Mouse (Mus musculus) frontal cortex, postnatal 25 days (tissue): ENCODE data around the gene Grk3.

Experiments
- DNase-seq, 2 experiments: peaks; one replicate each; pipeline ENCODE4 v3.0.0; 2022; ENCODE audit warnings: low spot score in 2 of 2

The Grk3 gene

DNA sequence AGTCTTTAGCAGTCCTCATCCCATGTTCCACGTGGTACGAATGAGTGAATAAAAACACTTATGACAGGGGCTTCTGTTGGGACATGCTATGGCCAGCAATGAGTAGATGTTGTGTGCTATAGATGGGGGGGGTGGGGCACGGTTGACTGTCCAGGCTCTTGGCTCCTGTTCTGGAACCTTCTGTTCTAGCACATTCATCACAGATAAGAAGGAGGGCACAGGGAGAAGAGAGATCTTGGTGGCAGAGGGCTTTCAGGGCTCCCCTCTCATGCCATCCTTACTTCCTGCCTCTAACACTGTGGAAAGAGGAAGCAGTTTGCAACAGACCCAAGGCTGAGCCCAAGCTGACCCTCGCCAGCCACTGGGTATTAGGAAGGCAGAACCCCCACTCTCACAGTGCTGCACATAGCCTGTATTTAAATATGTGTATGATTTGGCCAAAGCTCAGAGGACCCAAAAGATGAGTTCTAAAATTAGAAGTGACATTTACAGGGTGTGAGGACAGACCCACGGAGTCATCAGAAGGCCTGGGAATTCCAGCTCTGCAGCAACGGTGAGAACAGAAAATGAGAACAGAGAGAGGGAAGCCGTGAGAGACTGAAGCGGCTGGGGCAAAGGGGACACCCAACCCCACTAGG is 6.3 kb downstream of the Grk3 start:
- no peak for DNase-seq

DNA sequence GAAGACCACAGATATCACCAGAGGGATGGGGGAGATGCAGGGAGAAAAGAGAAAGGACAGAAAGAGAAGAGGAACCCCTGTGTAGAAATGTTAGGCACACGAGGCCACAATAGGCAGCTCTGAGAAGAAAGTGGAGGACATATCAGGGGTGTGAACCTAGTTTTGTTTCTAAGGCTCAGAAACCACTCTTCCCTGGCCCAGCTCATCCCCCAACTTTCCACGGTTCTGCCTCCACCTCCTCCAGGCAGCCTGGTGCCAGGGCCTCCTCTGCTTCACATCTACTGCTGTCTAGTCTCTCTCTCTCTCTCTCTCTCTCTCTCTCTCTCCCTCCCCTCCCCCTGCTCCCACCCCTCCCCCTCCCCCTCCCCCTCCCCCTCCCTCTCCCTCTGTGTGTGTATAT is 7.1 kb downstream of the Grk3 start:
- no peak for DNase-seq

DNA sequence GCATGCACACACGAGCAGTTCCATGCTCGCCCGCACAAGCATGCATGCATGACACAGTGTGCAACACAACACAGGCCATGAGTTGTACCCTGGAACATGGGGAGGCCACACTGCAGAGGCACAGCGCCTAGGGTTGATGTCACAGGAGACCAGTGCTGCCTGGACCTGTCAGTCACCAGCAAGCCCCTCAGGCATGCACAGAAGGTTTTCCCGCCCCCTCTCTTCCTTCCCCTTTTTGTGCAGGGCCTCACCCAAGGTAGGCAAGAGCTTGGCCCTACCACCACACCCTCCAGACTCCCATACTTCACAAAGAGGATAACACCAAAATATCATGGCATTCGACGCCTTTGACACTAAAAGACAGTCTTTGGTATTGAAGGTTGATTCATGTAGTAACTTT is 8.6 kb downstream of the Grk3 start:
- no peak for DNase-seq

DNA sequence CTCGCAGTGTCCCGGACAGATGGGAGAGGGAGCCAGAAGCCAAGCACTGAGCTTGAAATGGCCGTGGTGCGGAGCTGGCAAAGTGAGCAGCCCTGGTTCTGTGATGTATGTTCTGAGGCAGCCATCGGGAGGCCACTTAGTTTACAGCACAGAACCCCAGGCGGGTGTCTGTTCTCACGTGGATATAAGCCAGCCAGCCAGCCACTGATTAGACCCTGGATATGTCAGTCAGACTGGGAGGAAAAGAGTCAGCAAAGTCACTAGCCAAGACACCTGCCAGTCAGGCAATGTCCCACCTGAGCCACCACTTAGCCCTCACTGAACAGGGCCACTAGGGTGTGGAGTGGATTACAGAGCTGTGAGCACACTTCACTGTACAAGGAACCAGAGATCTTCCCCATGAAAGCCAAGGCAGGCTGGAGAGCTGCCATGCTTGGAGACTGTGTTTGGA is 9.6 kb downstream of the Grk3 start:
- DNase-seq = no peak

DNA sequence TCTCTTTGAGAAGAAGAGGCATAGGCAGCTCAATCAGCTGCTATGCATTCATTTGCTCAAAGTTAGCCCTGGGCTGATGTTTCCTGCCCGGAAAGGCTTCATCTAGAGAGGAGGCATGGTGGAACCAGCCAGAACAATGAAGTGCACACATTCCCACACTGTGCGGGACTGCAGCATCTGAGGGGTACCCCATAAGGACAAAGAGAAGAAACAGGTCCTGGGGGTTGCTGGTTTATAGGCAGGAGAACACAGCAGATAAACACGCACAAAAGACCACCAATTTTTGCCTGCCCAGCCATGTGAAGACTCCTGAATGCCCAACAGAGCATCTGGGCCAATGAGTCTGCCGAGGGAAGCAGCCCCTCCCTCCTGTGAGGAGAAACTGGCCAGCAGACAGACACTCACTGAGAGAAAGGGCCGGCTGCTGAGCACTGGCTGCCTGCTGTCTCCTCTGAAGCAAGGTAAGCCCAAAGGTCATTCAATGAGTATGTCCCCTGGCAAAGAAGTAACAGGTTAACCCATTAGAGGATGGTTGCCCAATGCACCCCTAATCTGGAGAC is 12.7 kb downstream of the Grk3 start:
- no peak for DNase-seq

DNA sequence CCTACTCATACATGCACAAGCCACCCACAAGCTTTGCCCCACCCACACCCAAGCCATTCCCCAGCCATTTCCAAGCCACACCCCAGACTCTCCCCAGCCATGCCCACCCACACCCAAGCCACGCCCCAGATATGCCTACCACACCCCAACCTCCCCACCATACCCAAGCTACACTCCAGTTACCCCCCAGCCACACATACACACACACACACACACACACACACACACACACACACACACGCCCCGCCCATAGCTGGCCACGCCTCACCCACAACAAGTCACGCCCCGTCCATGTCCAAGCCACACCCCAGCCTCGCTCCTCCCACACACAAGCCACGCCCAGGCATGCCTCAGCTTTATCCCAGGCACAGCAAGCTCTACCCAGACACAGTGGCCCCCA is 16.4 kb downstream of the Grk3 start:
- DNase-seq = no peak

DNA sequence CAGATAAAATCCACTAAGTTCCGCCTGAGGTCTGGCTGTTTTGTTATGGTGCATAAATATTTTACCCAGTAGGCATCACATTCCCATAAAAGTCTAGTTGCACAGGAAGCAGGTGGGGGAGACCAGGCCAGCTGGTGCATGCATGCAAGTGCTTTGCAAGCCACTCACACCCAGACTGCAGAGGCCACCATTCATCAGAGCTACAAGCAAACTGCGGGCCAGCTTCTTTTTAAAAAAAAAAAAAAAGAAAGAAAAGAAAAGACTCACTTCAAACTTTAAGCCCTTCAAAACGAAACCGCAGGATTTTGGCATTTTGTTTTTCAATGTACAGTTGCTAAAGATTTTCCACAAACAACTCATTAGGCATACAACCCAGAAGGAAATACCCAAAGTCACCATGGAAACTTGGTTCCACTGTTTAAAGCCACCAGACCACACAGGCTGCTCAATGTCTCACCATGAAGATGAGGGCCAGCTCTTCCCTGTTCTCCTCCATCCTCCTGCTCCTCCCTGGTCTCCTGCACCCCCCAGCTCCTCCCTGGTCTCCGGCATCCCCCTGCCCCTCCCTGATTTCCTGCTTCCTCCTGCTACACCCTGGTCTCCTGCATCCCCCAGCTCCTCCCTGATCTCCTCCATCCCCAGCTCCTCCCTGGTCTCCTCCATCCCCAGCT is 17.9 kb downstream of the Grk3 start:
- DNase-seq = no peak

DNA sequence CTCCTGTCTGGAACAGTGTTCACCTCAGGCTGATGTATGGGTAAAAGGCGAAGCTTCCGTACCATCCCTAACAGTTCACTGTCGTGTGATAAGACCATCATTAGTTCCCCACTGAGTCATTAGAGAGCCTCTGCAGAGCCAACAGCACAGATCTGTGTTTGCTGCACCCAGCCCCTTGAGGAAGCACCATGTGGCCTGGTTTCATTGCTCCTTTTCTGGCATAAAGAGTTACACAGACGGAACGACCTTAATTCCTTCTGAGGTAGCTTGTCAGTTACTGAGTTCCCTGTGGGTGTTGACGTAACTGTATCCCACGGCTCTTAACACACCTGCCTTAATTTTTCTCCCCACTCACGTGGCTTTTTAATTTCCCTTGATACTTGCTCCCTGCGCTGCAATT is 24.3 kb downstream of the Grk3 start:
- no peak for DNase-seq

DNA sequence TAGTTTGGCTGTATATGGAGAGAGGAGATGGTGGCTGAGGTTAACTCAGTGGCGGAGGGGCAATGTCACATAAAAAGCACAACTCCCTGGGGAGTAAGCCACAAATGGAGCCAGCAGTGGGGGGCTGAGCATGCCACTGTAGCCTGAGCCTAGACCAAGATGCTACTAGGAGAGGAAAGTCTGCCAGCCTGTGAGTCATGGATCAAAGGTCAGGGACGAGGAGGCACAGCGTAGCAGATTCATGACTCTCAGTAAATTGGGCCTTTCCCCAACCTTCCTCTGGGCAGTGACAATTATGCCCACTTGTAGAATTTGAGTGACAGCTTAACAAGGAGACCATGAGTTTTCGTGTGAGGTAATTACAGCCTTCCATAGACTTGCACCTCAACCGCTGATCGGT is 33.7 kb downstream of the Grk3 start:
- no peak for DNase-seq

DNA sequence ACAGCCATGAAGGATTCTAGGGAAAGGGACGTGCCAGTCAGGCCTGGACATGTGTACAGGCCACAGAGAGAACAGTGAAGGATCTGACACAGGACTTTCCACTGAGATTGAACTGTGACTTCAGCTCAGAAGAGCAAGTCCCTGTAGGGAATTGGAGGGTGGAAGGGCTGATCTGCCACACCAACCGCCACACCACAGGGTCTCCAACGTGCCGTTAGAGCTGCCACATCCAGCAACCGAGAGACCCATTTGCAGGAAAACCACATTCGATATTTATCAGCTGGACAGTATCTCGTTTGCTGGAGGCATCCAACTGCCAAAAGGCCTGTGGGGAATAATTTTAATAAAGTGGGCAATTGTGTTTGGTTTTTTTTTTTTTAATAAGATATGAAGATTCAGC is 35.9 kb downstream of the Grk3 start:
- no peak for DNase-seq

DNA sequence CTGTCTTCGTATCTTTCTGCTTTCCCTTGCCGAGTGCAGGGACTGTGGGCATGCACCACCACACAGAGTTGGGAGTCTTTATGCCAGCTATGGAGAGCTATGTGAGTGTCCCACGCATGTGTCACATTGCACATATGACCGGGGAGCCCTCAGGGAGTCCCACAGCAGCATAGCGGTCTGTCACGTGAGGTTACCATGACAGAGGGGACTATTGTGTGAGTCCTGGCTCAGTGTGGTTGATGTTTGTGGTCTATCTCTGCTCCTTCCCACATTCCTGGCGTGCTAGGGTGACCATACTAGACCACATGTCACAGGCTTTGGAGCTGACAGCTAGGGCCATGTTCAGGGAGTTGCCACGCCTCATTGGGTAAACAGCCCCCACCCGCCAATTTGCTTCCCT is 36.4 kb downstream of the Grk3 start:
- no peak for DNase-seq

DNA sequence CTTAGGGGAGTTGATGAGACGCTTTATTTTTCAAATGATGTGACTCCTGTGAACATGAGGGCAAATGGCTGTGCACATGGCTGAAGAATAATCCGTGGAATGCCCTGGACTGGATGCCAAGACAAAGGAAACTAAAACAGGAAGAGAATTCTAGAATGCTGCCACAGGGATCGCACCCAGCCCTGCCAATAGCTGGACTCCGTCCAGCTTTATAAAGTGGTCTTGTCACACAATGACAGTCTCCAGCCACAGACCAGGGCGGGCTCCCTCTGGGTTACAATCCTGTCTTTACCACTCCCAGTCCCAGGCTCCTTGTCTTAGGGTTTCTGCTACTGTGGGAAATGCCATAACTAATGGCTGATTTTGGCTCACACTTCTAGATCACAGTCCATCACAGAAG is 38.5 kb downstream of the Grk3 start:
- no peak for DNase-seq

DNA sequence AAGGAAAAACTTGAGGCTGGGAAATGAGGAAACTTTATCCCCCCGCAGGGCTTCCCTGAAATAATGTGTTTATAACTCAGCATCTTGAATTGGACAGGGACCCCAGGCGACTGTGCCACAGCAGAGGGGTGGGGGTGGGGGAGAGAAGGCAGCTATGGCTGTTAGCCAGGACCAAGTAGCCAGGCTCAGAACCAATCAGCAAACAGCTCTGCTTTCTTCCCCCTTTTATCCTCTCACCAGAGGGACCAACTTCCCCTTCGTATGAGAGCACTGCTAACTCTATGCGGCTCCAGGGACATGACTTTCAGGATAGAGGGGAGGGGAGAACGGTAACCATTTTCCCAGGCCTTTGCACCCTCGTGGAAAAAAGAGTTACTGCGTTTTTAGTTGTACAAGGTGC is 42.0 kb downstream of the Grk3 start:
- DNase-seq = no peak

DNA sequence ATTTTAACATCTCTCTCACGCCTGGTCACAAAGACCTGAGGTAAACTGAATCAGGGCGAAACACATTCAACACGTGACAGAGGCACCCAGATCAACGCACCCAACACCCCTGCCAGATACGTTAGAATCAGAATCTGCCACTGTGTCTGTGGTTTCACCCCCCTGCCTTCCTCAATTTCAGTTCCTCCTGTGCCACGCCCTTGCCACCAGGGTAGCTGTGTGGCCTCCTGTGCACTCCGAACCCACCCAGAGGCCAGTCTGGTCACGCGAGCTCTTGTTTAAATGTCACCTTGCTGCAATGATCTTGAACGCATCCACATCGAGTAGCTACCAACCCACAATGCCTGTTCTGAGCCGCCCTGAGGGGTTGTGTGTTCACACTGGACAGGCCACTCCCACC is 43.3 kb downstream of the Grk3 start:
- no peak for DNase-seq

DNA sequence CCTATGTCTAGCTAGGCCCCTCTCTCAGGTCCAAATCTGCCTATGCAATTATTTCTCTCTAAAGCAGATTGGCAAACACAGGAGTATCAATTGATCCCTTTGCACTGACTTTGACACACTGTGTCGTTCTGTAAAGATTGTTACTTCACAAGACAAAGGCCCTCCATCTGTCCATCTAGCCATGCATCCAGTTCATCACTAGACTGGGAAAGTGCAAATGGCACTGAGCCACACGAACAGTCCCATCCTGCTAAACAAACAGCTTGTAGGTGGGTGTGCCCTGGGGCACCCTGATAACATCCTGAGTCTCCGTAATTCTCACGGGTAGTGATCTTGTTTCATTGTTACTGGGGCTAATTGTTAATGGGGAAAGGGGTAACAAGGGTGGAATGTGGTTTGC is 52.1 kb downstream of the Grk3 start:
- no peak for DNase-seq

DNA sequence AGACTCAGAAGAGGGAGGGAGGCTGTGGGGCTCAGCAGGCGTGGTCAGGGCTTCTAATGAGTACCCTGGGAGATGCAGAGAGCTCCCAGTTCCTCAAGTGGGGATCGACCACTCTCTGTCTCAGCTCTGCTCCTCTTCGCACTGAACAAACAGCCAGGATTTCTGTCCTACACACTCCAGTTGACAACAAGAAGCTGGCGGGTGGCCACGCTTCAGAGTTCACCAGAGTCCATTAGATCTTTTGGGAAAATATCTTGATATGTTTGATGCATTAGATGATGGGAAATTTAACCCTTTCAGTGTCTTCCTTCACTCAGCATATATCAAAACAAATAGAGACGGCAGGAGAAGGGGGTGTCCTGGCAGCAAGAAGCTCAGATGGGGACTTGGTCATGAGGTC is 53.4 kb downstream of the Grk3 start:
- no peak for DNase-seq

DNA sequence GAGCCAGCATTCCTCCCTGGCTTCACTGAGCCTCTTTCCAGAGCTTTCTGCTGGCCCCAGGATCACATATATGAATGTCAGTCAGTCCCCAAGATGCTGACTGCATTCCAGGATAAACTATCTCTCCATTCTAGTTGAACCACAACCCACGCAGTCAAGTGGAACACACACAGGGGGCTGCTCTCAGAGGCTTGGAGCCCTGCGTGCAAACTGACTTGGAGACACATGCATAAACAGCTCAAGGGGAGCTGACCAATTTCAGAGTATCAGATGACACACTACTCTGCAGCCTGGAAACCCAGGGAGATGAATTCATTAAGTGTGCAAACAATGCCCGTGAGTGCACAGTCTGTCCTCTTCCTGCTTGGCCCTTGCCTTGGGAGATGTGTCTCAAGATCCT is 54.7 kb downstream of the Grk3 start:
- DNase-seq = no peak

DNA sequence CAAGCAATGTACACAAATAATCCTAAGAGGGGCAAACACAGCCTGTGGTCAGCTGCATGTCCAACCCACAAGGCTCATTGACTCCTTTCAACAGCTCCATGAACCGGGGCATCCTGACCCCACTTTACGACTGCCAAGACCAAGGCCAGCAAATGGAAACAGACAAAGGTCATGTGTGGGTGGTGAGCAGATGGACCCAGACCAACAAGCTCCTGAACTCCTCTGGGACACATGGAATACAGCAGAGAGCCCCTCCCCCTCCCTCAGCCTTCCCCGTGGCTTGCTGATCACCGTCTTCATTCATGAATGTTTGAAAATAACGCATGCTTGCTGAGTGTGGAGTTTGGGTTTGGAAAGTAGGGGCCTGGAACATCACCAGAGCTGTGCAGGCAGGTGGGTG is 57.3 kb downstream of the Grk3 start:
- no peak for DNase-seq

DNA sequence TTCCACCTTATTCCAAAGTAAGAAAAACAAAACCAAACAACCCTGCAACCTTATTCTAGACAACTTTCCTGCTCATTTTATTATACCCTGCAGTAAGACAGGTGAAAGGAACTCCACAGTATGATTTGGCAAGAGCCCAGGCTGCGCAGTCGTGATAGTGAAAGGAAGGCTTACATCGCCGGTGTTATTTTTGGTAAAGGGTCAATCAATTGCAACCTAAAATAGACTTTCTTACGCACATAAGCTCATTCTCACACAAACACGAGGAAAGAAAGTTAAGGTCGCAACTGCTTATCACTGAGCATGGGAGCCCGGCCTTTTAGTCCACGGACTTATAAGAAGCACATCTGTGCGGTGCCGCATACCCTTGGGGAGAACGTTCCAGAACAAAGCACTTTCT is 58.8 kb downstream of the Grk3 start:
- no peak for DNase-seq

DNA sequence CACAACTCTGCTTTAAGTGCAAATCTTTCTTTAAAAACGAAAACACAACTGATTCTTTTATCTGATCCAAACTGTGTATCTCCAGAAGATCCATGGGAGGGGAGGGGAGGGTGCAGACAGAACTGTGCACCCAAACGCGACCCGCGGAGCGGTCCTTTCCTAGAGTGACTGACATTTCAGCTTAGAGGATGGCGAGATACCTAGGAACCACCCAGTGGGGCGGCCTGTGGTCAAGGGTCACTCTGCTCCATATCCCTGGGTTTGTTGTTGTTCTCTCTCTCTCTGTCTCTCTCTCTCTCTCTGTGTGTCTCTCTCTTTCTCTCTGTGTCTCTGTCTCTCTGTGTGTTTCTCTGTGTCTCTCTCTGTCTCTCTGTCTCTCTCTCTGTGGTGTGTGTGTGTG is 59.2 kb downstream of the Grk3 start:
- no peak for DNase-seq

DNA sequence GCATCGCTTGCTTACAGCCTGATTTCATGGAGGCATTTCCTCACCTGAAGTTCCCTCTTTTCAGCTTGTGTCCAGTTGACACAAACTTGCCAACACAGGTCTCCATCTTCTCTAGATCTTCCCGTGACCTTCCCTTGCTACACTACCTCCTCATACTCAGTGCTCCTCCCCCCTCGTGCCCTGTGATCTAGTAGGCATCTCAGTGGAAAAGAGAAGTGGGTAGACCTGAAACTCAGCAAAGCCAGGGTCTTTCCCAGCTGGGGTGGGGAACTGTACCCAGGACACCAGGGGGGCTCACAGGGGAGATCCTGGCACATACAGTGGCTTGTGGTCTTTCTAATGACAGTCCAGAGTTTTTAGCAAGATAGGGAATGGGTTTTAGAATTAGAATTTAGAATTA is 64.7 kb downstream of the Grk3 start:
- no peak for DNase-seq

DNA sequence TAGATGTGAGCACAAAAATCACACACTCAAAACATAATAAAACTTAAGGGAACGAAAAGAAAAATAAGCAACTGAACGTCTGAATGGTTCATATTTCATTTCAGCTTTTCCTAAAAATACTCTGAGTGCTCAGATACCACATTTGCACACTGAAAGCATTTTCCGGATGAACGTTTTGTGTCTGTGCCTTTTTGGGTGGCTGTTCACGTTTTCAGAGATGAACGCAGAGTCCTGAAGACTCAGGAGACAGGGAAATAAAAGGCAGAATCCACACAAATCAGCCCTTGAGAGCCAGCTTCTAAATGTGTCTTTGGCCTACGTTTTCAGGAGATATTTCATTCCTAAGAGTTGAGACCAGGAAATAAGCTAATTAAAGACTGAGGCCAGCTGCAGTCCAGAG is 69.7 kb downstream of the Grk3 start:
- no peak for DNase-seq

DNA sequence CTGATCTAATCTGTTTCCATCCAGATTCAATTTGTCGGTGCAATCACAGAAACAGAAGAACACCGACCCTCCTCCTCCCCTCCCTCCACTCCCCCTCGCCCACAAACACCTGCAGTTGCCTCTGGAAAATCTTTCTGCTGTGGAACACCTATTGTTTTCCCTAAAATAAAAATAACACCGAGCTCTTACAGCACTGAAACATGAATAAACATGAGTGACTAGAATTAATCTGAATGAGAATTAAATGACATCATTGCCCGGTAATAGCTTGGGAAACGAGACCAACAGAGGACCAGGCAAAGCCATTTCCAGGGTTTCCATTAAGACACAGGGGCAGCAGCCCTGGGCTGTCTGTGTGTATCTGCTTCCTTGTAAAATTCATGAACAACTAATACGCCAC is 73.3 kb downstream of the Grk3 start:
- no peak for DNase-seq

DNA sequence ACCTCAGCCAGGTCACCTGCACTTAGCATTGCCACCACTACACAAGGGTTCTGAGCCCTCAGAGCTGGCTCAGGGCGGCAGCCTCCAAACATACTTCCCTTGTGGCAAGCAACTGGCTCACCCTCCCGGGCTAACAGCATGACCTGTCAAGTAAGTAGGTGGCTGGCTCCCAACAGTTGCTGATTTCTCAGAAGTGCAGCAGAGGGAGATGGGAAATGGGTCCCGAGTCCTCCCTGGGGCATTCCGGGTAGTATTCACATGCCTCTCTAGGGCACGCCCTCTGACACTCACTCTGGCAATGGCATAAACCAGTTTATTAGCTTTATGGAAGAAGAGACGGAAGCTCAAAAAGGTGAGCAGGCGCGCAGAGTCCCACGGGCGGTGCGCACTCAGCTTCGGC is 74.6 kb downstream of the Grk3 start:
- no peak for DNase-seq
